In genomic region chr9:67973451-67973850, GRCm38 (mm10) we compare ENCODE assay signal across 8 mouse cellular contexts.
DNase-seq lines count a peak whose midpoint lies in the region; ATAC-seq lines count a peak whose summit lies in the region.

No protein-coding gene starts in this region.

- DNase-seq in cerebellum, adult 9-10 months = peak; percentile 25
- DNase-seq in cerebellum, adult 11 months = no peak
- DNase-seq in left cerebral cortex, postnatal 14 days (ENCODE audit: low spot score in 2 of 2) = peak; percentile 37 to 38
- no peak for DNase-seq in left cerebral cortex, adult 18-20 months (ENCODE audit: low spot score in 2 of 2)
- DNase-seq in brain, adult 2 months (ENCODE audit: low read depth, low spot score) = peak; percentile 59
- no peak for DNase-seq in urinary bladder, postnatal 10 days (ENCODE audit: low spot score)
- DNase-seq in left cerebral cortex, postnatal 36 days (ENCODE audit: low spot score in 2 of 2) = no peak

- intact Hi-C loops in left cerebral cortex, postnatal 14 days (cut with DNase I) = loop anchor here (2.0 to 5.0 kb wide), 2 partner anchors 146 to 291 kb away; no protein-coding TSS in a partner anchor
- intact Hi-C loops in left cerebral cortex, postnatal 36 days (cut with DNase I) = loop anchor here (5.0 to 10.0 kb wide), 2 partner anchors 146 to 289 kb away; no protein-coding TSS in a partner anchor

- ATAC-seq in megakaryocyte-erythroid progenitor cell, adult 5-6 weeks (replicated peaks; ENCODE audit: low FRiP score, low TSS enrichment, poor library complexity, severe bottlenecking) = 0 out of 2 replicates have a peak, but pooled peaks have one; percentile 44

Comparison
In these comparisons a context has a peak if more than half of its experiments do, and no peak if none do; other contexts are left out.
1. DNase-seq: peak in cerebellum, adult 9-10 months (single experiment), left cerebral cortex, postnatal 14 days (2 of 2) and brain, adult 2 months (single experiment); none in cerebellum, adult 11 months (single experiment), left cerebral cortex, adult 18-20 months (0 of 2), urinary bladder, postnatal 10 days (single experiment) and left cerebral cortex, postnatal 36 days (0 of 2).